Mouse (Mus musculus) left cerebral cortex, adult 2 months (tissue): Measurements from ENCODE around the gene Btbd7. TPM values are rescaled to one million over a fixed set of nuclear protein-coding genes. Genes with fewer than 3 reads are reported as not detected.

Experiments
- DNase-seq, 2 experiments: peaks; one replicate each; pipeline ENCODE4 v3.0.0; 2021 to 2022; ENCODE audit warnings: low spot score in 2 of 2, mixed read lengths in 1 of 2; ENCODE audit errors: extremely low spot score in 1 of 2
- H3K27ac ChIP-seq: fragments of 200-600 bp; 2 replicates; pipeline ENCODE4 v1.8.1; 2022
- H3K4me3 ChIP-seq: fragments of 200-600 bp; 2 replicates; pipeline ENCODE4 v1.8.1; 2022
- CTCF ChIP-seq: fragments of 200-600 bp; IDR thresholded peaks from 2 replicates; pipeline ENCODE4 v1.8.1; 2022; ENCODE audit warnings: antibody characterized with exemption, mild to moderate bottlenecking, moderate library complexity
- intact Hi-C: fragments of 180-260 bp; cut with DNase I; formaldehyde crosslinking; loops from one replicate; pipeline ENCODE4 v1.15.1; 2025
- long read RNA-seq, 2 experiments: library from polyadenylated mRNA; stranded (forward); transcript quantifications; one replicate each; pipeline ENCODE4 v2.0.0; 2021; ENCODE audit warnings: borderline mapping rate in 2 of 2
- total RNA-seq, 2 experiments: library from RNA; stranded (reverse); gene quantifications; 2 replicates each; pipeline ENCODE4 v1.2.3; 2021

The Btbd7 gene
- 10 to 100 TPM; 19.1 to 20.8 TPM for total RNA-seq
- long read RNA-seq, experiment 1, full-length matches to known transcripts, result 3 of 8 reads
- long read RNA-seq, experiment 1, partial matches to known transcripts, result 4 of 8 reads
- long read RNA-seq, experiment 1, other reads (novel, unspliced or antisense), result 1 of 8 reads
- long read RNA-seq, experiment 2, full-length matches to known transcripts, result 8 of 10 reads
- long read RNA-seq, experiment 2, partial matches to known transcripts, result 1 of 10 reads
- long read RNA-seq, experiment 2, other reads (novel, unspliced or antisense), result 1 of 10 reads

DNA sequence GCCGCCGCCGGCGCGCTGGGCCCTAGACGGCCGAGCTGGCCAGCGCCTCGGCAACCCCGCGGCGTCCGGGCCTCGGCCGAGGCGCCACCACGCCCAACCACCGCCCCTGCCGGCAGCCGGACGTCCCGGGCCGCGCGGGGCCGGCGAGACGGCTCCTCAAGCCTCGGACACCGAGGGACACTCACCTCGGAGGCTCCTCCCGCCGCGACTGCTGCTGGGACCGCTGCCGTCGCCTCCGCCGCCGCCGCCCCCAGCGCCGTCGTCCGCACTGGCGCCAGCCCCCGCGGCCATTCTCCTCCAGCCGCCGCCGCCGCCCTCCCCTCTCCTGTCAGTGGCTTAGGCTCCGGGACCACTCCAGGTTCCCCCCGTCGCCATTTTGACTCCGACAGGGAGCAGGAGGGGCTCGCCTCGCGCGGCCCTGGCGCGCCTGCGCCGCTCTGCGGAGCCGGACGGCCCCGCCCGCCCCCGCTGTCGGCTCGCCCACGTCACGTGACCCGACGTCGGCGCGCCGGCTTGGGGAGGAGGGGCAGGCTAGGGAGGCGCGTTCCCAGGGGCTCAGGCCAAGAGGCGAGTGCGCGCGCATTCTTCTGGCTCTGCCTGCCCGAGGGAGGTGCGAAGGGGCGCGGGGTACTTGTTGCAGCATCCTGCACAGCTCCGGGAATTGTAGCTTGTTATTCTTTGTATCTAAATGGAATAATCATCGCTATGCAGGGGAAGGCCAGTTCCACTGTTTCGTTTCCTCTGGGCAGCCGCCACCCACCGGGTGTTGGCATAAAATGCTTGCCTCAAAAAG, at the start of gene Btbd7:
Gene Btbd7 (minus strand): TSS at position 441 of the 793 bp plus-strand sequence.
- H3K4me3 ChIP-seq, result peak within 1 kb of the TSS; percentile 90
- H3K27ac ChIP-seq, result peak within 1 kb of the TSS; percentile 88
- TF ChIP-seq CTCF, result no peak
- intact Hi-C loops, result loop anchor here (1.0 kb wide), 1 partner anchor 71 kb away; no protein-coding TSS in a partner anchor
- DNase-seq, result peak; percentile 95

DNA sequence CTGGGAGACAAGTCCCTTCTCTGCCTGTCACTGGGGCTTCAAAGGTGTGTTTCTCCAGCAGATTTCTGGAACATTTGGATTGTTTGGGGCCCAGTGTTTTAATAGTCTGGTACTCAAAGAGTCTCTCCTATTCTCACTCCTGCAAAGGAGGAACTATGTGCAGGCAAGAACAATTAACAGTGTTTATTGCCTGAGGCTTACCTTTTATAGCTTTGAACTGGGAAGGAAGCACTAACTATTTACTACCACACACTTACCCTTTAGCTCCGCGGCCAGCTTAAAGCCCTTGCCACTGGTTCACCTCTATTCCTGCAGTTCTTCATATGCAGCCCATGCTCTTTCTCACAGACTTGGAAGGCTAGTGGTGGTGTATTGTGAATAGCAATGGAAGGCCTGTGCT, 37.8 kb upstream of the Btbd7 start:
- DNase-seq, result no peak
- no peak overlapping the region for H3K27ac ChIP-seq
- no peak for TF ChIP-seq CTCF
- no peak overlapping the region for H3K4me3 ChIP-seq
- intact Hi-C loops, result no loop called here

DNA sequence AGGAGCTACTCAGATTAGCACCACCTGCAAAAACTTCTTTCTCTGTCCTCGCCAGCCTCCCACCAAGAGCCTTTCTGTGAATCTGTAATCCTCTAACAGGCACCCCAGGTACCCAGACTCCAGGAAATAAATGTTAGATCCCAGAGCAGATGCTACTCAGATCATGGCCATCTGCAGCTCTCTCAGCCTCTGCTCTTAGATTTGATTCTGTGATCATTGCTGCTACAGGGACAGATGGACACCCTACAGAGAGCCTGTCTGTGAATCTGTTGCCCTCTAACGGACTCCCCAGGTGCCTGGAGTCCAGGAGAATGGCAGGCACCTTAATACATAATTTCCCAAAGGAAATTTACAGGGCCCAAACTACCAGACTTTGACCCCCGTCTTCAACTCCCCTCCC, 29.9 kb upstream of the Btbd7 start:
- TF ChIP-seq CTCF, result no peak
- DNase-seq, result no peak
- no peak overlapping the region for H3K27ac ChIP-seq
- intact Hi-C loops, result no loop called here
- H3K4me3 ChIP-seq, result no peak overlapping the region

DNA sequence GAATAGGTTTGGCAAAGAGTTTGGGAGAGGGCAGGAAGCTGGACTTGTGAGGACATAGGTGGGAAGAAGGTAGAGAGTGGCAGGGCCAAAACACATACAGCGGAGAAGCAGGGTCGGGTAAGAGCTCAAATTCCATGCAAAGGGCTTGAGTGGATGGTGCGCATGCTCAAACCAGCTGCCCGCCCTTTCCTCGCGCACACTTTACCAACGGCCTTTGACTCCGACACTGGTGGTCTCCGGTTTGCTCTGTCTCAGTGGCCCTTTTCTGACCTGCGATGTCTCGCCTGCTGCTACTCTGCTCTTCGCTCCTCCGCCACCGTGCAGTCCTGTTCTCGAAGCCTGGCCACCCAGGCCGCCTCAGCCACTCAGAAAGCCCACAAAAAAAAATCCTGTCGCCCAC, 20.8 kb upstream of the Btbd7 start, which contains the start of gene Cox8c:
Gene Cox8c (plus strand): TSS at position 226 of the 400 bp plus-strand sequence.
- intact Hi-C loops, result no loop called here
- DNase-seq, result no peak
- Histone ChIP-seq H3K27ac (no peak within 1 kb of the TSS), H3K4me3 (no peak within 1 kb of the TSS)
- TF ChIP-seq CTCF, result no peak

DNA sequence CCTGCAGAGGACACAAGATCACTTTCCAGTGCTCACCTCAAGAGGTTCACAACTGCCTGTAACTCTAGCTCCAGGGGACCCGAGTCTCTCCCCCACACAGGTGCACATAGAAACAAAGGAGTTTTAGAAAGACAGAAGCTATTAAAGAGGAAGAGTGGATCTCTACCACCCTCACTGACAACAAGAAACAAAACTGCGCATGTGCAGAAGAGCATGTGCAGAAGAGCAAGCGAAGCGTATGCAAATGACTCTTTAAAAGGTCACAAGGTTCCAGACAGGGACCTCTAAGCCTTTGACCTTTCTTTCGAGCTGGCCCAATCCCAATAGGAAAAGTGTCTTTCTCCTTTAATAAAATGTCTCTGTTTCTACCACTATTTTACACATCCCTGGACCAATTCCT, 10.3 kb upstream of the Btbd7 start:
- no peak for DNase-seq
- intact Hi-C loops, result no loop called here
- Histone ChIP-seq H3K27ac (no peak overlapping the region), H3K4me3 (no peak overlapping the region)
- TF ChIP-seq CTCF, result no peak

DNA sequence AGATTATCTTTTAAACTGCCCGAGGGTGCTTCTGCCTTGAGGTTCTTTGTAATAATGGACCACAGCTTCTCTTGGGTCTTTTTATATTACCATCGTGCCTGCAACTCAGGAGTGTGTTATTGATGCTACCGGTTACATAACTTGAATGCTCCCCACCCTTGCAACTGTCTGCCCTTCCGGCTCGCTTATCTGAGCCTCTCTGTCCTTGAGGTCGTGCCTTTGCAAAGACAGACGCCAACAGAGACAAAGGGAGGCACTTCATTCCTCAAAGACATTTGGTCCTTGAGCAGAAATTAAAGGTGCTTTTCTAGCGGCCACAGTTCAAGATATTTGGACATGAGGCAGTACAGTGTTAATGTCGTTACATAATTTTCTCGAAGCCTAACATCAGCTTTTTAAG, 9.1 kb upstream of the Btbd7 start:
- no peak overlapping the region for H3K4me3 ChIP-seq
- intact Hi-C loops, result no loop called here
- no peak for DNase-seq
- H3K27ac ChIP-seq, result no peak overlapping the region
- no peak for TF ChIP-seq CTCF

GRCm38 (mm10) chr12:102885735-102886134, 7.5 kb upstream of the Btbd7 start:
- H3K4me3 ChIP-seq, result no peak overlapping the region
- TF ChIP-seq CTCF, result peak; percentile 84
- H3K27ac ChIP-seq, result no peak overlapping the region
- peak; percentile 46 to 67 for DNase-seq
- intact Hi-C loops, result loop anchor here (1.0 kb wide), 1 partner anchor 180 kb away; no protein-coding TSS in a partner anchor

DNA sequence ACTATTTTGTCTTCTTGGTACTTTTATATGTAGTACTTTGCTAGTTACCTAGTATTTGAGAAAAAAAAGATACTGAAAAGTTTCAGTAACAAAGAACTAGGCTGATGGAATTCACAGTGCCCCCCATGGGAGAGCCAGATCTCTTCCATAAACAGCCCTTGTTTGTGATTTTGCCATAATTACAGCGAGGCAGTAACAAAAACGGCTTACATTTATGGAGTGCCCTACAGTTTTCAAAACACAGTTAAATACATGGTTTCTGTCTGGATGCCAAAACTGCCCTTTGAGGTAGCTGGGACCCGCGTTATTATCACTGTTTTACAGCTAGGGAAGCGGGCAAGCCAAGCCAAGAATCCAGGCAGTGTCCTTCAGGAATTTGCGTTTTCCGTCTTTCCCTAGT, 630 bp upstream of the Btbd7 start:
- intact Hi-C loops, result loop anchor here (1.0 kb wide), 1 partner anchor 70 kb away; no protein-coding TSS in a partner anchor
- H3K4me3 ChIP-seq, result peak overlapping the region; percentile 90
- peak overlapping the region; percentile 88 for H3K27ac ChIP-seq
- TF ChIP-seq CTCF, result no peak; the same call in 1 of the 2 replicates
- peak in 1 of 2 experiments; percentile 9 for DNase-seq

GRCm38 (mm10) chr12:102877301-102878030, 805 bp downstream of the Btbd7 start:
- intact Hi-C loops, result loop anchor here (1.0 kb wide), 1 partner anchor 72 kb away; no protein-coding TSS in a partner anchor
- peak overlapping the region; percentile 90 for H3K4me3 ChIP-seq
- peak; percentile 27 to 35 for DNase-seq
- TF ChIP-seq CTCF, result no peak; the same call in 1 of the 2 replicates
- H3K27ac ChIP-seq, result peak overlapping the region; percentile 58; the same call in 1 of the 2 replicates

GRCm38 (mm10) chr12:102870527-102870926, 7.7 kb downstream of the Btbd7 start:
- intact Hi-C loops, result no loop called here
- no peak for TF ChIP-seq CTCF
- Histone ChIP-seq H3K4me3 (no peak overlapping the region), H3K27ac (no peak overlapping the region)
- DNase-seq, result no peak

GRCm38 (mm10) chr12:102869802-102870201, 8.5 kb downstream of the Btbd7 start:
- Histone ChIP-seq H3K4me3 (no peak overlapping the region), H3K27ac (no peak overlapping the region)
- TF ChIP-seq CTCF, result no peak
- no peak for DNase-seq
- intact Hi-C loops, result no loop called here
